Mouse (Mus musculus): ENCODE measurements around the gene Zw10. TPM values are rescaled to one million over a fixed set of nuclear protein-coding genes. Genes with fewer than 3 reads are reported as not detected.

Zw10 gene
- 37.1 and 42.5 TPM in 2 replicates for total RNA-seq (2012; rRNA removed)

- DNase-seq (ENCODE audit: low read depth, low spot score): peak; percentile 92
- Histone ChIP-seq H3K27ac (ENCODE audit: insufficient read depth, low read depth, low read length, poor library complexity, severe bottlenecking) (peak within 1 kb of the TSS; percentile 57; the same call in 1 of the 2 replicates), H3K9ac (ENCODE audit: insufficient read depth, low read depth, low read length, poor library complexity, severe bottlenecking) (peak within 1 kb of the TSS; percentile 97), H3K9me3 (ENCODE audit: control insufficient read depth, insufficient read depth, low read depth, low read length) (no peaks in the 10 kb centered on the region), H3K4me3 (ENCODE audit: insufficient read depth in 1 of 2, low read depth in 1 of 2, low read length in 2 of 2, poor library complexity in 1 of 2, severe bottlenecking in 1 of 2) (peak within 1 kb of the TSS; percentile 97 to 99), H3K4me1 (ENCODE audit: control insufficient read depth in 2 of 2, insufficient read depth in 2 of 2, low read length in 2 of 2, poor library complexity in 1 of 2) (peaks cover 4 to 5% of the 10 kb centered on the region in 2 experiments; a peak in 2 of 4 replicates), H3K36me3 (ENCODE audit: control insufficient read depth, insufficient read depth, low read length, poor library complexity, severe bottlenecking) (peaks cover 10% of the 10 kb centered on the region)
- TF ChIP-seq MAFK (IDR thresholded peaks at IDR 0.05; ENCODE audit: insufficient read depth, low read depth, low read length): no peak
- TF ChIP-seq CHD2 (IDR thresholded peaks at IDR 0.05; ENCODE audit: low read depth, low read length): no peak
- TF ChIP-seq HCFC1 (IDR thresholded peaks at IDR 0.05; ENCODE audit: borderline replicate concordance, insufficient read depth, low read length): peak; percentile 97
- TF ChIP-seq ZC3H11A (IDR thresholded peaks at IDR 0.05; ENCODE audit: borderline replicate concordance, low read depth, low read length): no peak
- peak; percentile 68; the same call in 1 of the 2 replicates for TF ChIP-seq ZNF384 (IDR thresholded peaks at IDR 0.05; ENCODE audit: low read depth, low read length)
- in situ Hi-C loops (cut with MboI; ENCODE audit: low sequenced_read_pairs in 2 of 2, unreplicated experiment in 2 of 2): no loop called here
Measured at GRCm38 (mm10) chr9:49055333-49056205, at the start of gene Zw10. Zw10 (plus strand) TSS chr9:49055613.

- in situ Hi-C loops (cut with MboI; ENCODE audit: low sequenced_read_pairs in 2 of 2, unreplicated experiment in 2 of 2): no loop called here
- peaks cover 49% of the 10 kb centered on the region for H3K36me3 ChIP-seq (ENCODE audit: control insufficient read depth, insufficient read depth, low read length, poor library complexity, severe bottlenecking)
- H3K27ac ChIP-seq (ENCODE audit: insufficient read depth, low read depth, low read length, poor library complexity, severe bottlenecking): no peak overlapping the region
Measured at GRCm38 (mm10) chr9:49015824-49016223, 39.6 kb upstream of the Zw10 start.

GRCm38 (mm10) chr9:49021289-49021688, 34.1 kb upstream of the Zw10 start:
- Histone ChIP-seq H3K4me3 (ENCODE audit: insufficient read depth in 1 of 2, low read depth in 1 of 2, low read length in 2 of 2, poor library complexity in 1 of 2, severe bottlenecking in 1 of 2) (no peak overlapping the region), H3K9me3 (ENCODE audit: control insufficient read depth, insufficient read depth, low read depth, low read length) (no peaks in the 10 kb centered on the region), H3K4me1 (ENCODE audit: control insufficient read depth in 2 of 2, insufficient read depth in 2 of 2, low read length in 2 of 2, poor library complexity in 1 of 2) (0 out of 4 replicates have a peak, but pooled peaks cover 0 to 1% of the 10 kb centered on the region in 2 experiments), H3K9ac (ENCODE audit: insufficient read depth, low read depth, low read length, poor library complexity, severe bottlenecking) (no peak overlapping the region), H3K36me3 (ENCODE audit: control insufficient read depth, insufficient read depth, low read length, poor library complexity, severe bottlenecking) (peaks cover 33% of the 10 kb centered on the region), H3K27ac (ENCODE audit: insufficient read depth, low read depth, low read length, poor library complexity, severe bottlenecking) (no peak overlapping the region)
- in situ Hi-C loops (cut with MboI; ENCODE audit: low sequenced_read_pairs in 2 of 2, unreplicated experiment in 2 of 2): no loop called here
- no peak for TF ChIP-seq CHD2 (IDR thresholded peaks at IDR 0.05; ENCODE audit: low read depth, low read length)
- TF ChIP-seq MAFK (IDR thresholded peaks at IDR 0.05; ENCODE audit: insufficient read depth, low read depth, low read length): no peak
- TF ChIP-seq HCFC1 (IDR thresholded peaks at IDR 0.05; ENCODE audit: borderline replicate concordance, insufficient read depth, low read length): no peak
- TF ChIP-seq ZC3H11A (IDR thresholded peaks at IDR 0.05; ENCODE audit: borderline replicate concordance, low read depth, low read length): no peak
- TF ChIP-seq ZNF384 (IDR thresholded peaks at IDR 0.05; ENCODE audit: low read depth, low read length): no peak
- DNase-seq (ENCODE audit: low read depth, low spot score): no peak

More at GRCm38 (mm10) chr9:49015824-49016223, 39.6 kb upstream of the Zw10 start:
- no peak overlapping the region for H3K9ac ChIP-seq (ENCODE audit: insufficient read depth, low read depth, low read length, poor library complexity, severe bottlenecking)
- H3K4me3 ChIP-seq (ENCODE audit: insufficient read depth in 1 of 2, low read depth in 1 of 2, low read length in 2 of 2, poor library complexity in 1 of 2, severe bottlenecking in 1 of 2): no peak overlapping the region
- no peak for DNase-seq (ENCODE audit: low read depth, low spot score)
- no peaks in the 10 kb centered on the region for H3K9me3 ChIP-seq (ENCODE audit: control insufficient read depth, insufficient read depth, low read depth, low read length)
- no peak for TF ChIP-seq MAFK (IDR thresholded peaks at IDR 0.05; ENCODE audit: insufficient read depth, low read depth, low read length)
- no peak for TF ChIP-seq ZNF384 (IDR thresholded peaks at IDR 0.05; ENCODE audit: low read depth, low read length)
- TF ChIP-seq ZC3H11A (IDR thresholded peaks at IDR 0.05; ENCODE audit: borderline replicate concordance, low read depth, low read length): no peak
- no peak for TF ChIP-seq HCFC1 (IDR thresholded peaks at IDR 0.05; ENCODE audit: borderline replicate concordance, insufficient read depth, low read length)
- no peaks in the 10 kb centered on the region for H3K4me1 ChIP-seq (ENCODE audit: control insufficient read depth in 2 of 2, insufficient read depth in 2 of 2, low read length in 2 of 2, poor library complexity in 1 of 2)

- peak; percentile 85 for DNase-seq (ENCODE audit: low read depth, low spot score)
- H3K27ac ChIP-seq (ENCODE audit: insufficient read depth, low read depth, low read length, poor library complexity, severe bottlenecking): peak overlapping the region; percentile 32; the same call in 1 of the 2 replicates
- no peak overlapping the region for H3K9ac ChIP-seq (ENCODE audit: insufficient read depth, low read depth, low read length, poor library complexity, severe bottlenecking)
- TF ChIP-seq HCFC1 (IDR thresholded peaks at IDR 0.05; ENCODE audit: borderline replicate concordance, insufficient read depth, low read length) (no peak), ZNF384 (IDR thresholded peaks at IDR 0.05; ENCODE audit: low read depth, low read length) (no peak), MAFK (IDR thresholded peaks at IDR 0.05; ENCODE audit: insufficient read depth, low read depth, low read length) (no peak), ZC3H11A (IDR thresholded peaks at IDR 0.05; ENCODE audit: borderline replicate concordance, low read depth, low read length) (no peak), CHD2 (IDR thresholded peaks at IDR 0.05; ENCODE audit: low read depth, low read length) (no peak)
- no peaks in the 10 kb centered on the region for H3K9me3 ChIP-seq (ENCODE audit: control insufficient read depth, insufficient read depth, low read depth, low read length)
- H3K4me3 ChIP-seq (ENCODE audit: insufficient read depth in 1 of 2, low read depth in 1 of 2, low read length in 2 of 2, poor library complexity in 1 of 2, severe bottlenecking in 1 of 2): no peak overlapping the region
- H3K4me1 ChIP-seq (ENCODE audit: control insufficient read depth in 2 of 2, insufficient read depth in 2 of 2, low read length in 2 of 2, poor library complexity in 1 of 2): 0 out of 4 replicates have a peak, but pooled peaks cover 0 to 1% of the 10 kb centered on the region in 2 experiments
- in situ Hi-C loops (cut with MboI; ENCODE audit: low sequenced_read_pairs in 2 of 2, unreplicated experiment in 2 of 2): no loop called here
- H3K36me3 ChIP-seq (ENCODE audit: control insufficient read depth, insufficient read depth, low read length, poor library complexity, severe bottlenecking): peaks cover 45% of the 10 kb centered on the region
Measured at GRCm38 (mm10) chr9:49023956-49024355, 31.5 kb upstream of the Zw10 start.

Data from ES-E14 (cell line).